Mouse (Mus musculus): ENCODE data around the gene Msh4. TPM values are rescaled to one million over a fixed set of nuclear protein-coding genes. Genes with fewer than 3 reads are reported as not detected.
"Not testable (repeated sequence)": the region's sequence is repeated elsewhere in the genome, so short reads cannot be mapped to it uniquely, and the experiment has no call there.

The Msh4 gene
- total and polyA plus RNA-seq, 3 experiments = 0.14 to 0.42 (median 0.16) TPM

DNA sequence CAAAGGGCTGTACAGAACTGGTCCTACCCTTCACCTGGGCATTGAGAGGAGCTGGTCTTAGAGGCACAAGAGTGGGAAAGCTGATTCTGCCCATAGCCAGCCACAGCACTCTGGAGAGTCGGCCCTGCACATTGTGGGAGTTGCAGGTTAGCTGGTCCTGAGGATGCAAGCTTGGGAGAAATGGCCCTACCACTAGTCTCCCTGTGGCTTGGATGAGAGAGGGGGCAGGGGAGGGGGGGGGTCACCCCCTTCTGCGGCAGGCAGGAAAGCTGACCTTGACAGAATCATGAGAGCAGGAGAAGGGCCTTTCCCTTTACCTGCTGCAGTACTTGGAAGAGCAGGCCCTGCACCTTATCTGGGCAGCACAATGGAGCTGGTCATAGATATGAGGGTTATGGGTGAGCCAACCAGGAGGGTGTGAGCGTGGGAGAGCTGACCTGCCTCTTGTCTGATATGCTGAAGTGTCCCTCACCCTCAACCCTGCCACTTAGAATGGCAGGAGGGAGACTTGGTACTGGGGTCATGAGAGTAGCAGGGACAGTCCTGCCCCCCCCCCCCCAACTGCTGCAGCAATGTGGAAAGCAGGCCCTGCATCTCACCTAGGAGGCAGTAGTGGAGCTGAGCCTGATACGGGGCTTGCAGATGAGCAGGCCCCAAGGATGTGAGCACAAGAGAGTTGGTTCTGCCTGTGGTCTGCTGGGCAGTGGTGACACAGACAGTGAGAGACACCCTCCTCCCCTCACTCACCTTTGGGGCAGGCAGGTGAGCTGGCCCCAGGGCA, 73.9 kb downstream of the Msh4 start:
- Histone ChIP-seq H3K27me3 (replicated peaks) (no peaks in the 10 kb centered on the region), H3K9me3 (replicated peaks; ENCODE audit: low read length) (no peaks in the 10 kb centered on the region), H3K4me1 (ENCODE audit: control insufficient read depth in 1 of 2, insufficient read depth in 2 of 2) (peaks cover 7 to 16% of the 10 kb centered on the region in 2 experiments), H3K4me3 (replicated peaks in 1 of 3; ENCODE audit: low read depth in 2 of 3, low read length in 2 of 3, poor library complexity in 1 of 3) (no peak overlapping the region), H3K36me3 (replicated peaks in 1 of 2; ENCODE audit: control insufficient read depth in 1 of 2, insufficient read depth in 1 of 2, low read length in 1 of 2) (no peaks in the 10 kb centered on the region), H3K79me2 (replicated peaks; ENCODE audit: control insufficient read depth, extremely low read depth, insufficient read depth, poor library complexity, severe bottlenecking) (no peaks in the 10 kb centered on the region), H3K4me2 (ENCODE audit: insufficient read depth, low read depth, poor library complexity, severe bottlenecking) (no peak overlapping the region), H3K27ac (ENCODE audit: insufficient read depth, low read depth) (no peak overlapping the region), H3K9ac (ENCODE audit: insufficient read depth, low read depth) (no peak overlapping the region)
- in situ Hi-C loops (cut with MboI; ENCODE audit: low pct_ligation_motif_present, low pct_unique_long_range_greater_than_20kb, low sequenced_read_pairs) (no loop called here), dilution Hi-C loops (cut with MboI; ENCODE audit: extremely low pct_ligation_motif_present, extremely low pct_unique_long_range_greater_than_20kb, low sequenced_read_pairs) (no loop called here)
- no peak for TF ChIP-seq TCF12 (IDR thresholded peaks at IDR 0.05; ENCODE audit: low read depth, low read length)
- TF ChIP-seq RCOR1 (conservative IDR thresholded peaks at IDR 0.05; ENCODE audit: low read depth, low read length) = no peak
- TF ChIP-seq ZKSCAN1 (IDR thresholded peaks at IDR 0.05; ENCODE audit: borderline replicate concordance, low read depth, low read length) = no peak
- no peak for TF ChIP-seq ELF1 (IDR thresholded peaks at IDR 0.05; ENCODE audit: low read depth, low read length)
- no peak for TF ChIP-seq CHD1 (IDR thresholded peaks at IDR 0.05; ENCODE audit: low read depth, low read length)
- TF ChIP-seq IRF4 (IDR thresholded peaks at IDR 0.05; ENCODE audit: low read depth, low read length) = no peak
- no peak for TF ChIP-seq MAZ (IDR thresholded peaks at IDR 0.05; ENCODE audit: low read depth, low read length)
- no peak for TF ChIP-seq BHLHE40 (IDR thresholded peaks at IDR 0.05; ENCODE audit: low read depth, low read length)
- no peak for TF ChIP-seq CHD2 (IDR thresholded peaks at IDR 0.05; ENCODE audit: low read length)
- TF ChIP-seq JUND (conservative IDR thresholded peaks at IDR 0.05; ENCODE audit: low read depth, low read length) = no peak
- no peak for TF ChIP-seq USF1 (IDR thresholded peaks at IDR 0.05; ENCODE audit: low read depth, low read length)
- no peak for TF ChIP-seq SIN3A (IDR thresholded peaks at IDR 0.05; ENCODE audit: low read length)
- TF ChIP-seq PAX5 (IDR thresholded peaks at IDR 0.05; ENCODE audit: low read length) = no peak
- no peak for DNase-seq (ENCODE audit: extremely low read depth)

GRCm38 (mm10) chr3:153831014-153831872, 74.7 kb downstream of the Msh4 start:
- Histone ChIP-seq H3K79me2 (replicated peaks; ENCODE audit: control insufficient read depth, extremely low read depth, insufficient read depth, poor library complexity, severe bottlenecking) (no peaks in the 10 kb centered on the region), H3K9ac (ENCODE audit: insufficient read depth, low read depth) (no peak overlapping the region), H3K9me3 (replicated peaks; ENCODE audit: low read length) (no peaks in the 10 kb centered on the region), H3K4me2 (ENCODE audit: insufficient read depth, low read depth, poor library complexity, severe bottlenecking) (0 out of 2 replicates have a peak overlapping the region, but pooled peaks have one; percentile 7), H3K4me1 (ENCODE audit: control insufficient read depth in 1 of 2, insufficient read depth in 2 of 2) (peaks cover 7 to 16% of the 10 kb centered on the region in 2 experiments), H3K36me3 (replicated peaks in 1 of 2; ENCODE audit: control insufficient read depth in 1 of 2, insufficient read depth in 1 of 2, low read length in 1 of 2) (no peaks in the 10 kb centered on the region), H3K27me3 (replicated peaks) (no peaks in the 10 kb centered on the region), H3K27ac (ENCODE audit: insufficient read depth, low read depth) (no peak overlapping the region), H3K4me3 (replicated peaks in 1 of 3; ENCODE audit: low read depth in 2 of 3, low read length in 2 of 3, poor library complexity in 1 of 3) (no peak overlapping the region)
- in situ Hi-C loops (cut with MboI; ENCODE audit: low pct_ligation_motif_present, low pct_unique_long_range_greater_than_20kb, low sequenced_read_pairs) = no loop called here
- DNase-seq (ENCODE audit: extremely low read depth) = peak; percentile 69
- dilution Hi-C loops (cut with MboI; ENCODE audit: extremely low pct_ligation_motif_present, extremely low pct_unique_long_range_greater_than_20kb, low sequenced_read_pairs) = no loop called here
- peak; percentile 38 for TF ChIP-seq MAX (IDR thresholded peaks at IDR 0.05; ENCODE audit: low read length)
- TF ChIP-seq IRF4 (IDR thresholded peaks at IDR 0.05; ENCODE audit: low read depth, low read length) = 0 out of 2 replicates have a peak, but pooled peaks have one; percentile 23
- TF ChIP-seq ETS1 (conservative IDR thresholded peaks at IDR 0.05; ENCODE audit: low read depth, low read length) = no peak
- no peak for TF ChIP-seq NRF1 (IDR thresholded peaks at IDR 0.05; ENCODE audit: low read depth, low read length)
- TF ChIP-seq GABPA (IDR thresholded peaks at IDR 0.05; ENCODE audit: insufficient replicate concordance, low read depth, low read length) = no peak
- TF ChIP-seq ELF1 (IDR thresholded peaks at IDR 0.05; ENCODE audit: low read depth, low read length) = 0 out of 2 replicates have a peak, but pooled peaks have one; percentile 26
- peak; percentile 64 for TF ChIP-seq SMC3 (IDR thresholded peaks at IDR 0.05; ENCODE audit: low read depth, low read length)
- peak; percentile 73 to 82 for TF ChIP-seq CTCF (conservative IDR thresholded peaks at IDR 0.05 in 1 of 2, IDR thresholded peaks at IDR 0.05 in 1 of 2; ENCODE audit: low read depth in 2 of 2, low read length in 2 of 2)
- peak; percentile 75 for TF ChIP-seq RAD21 (IDR thresholded peaks at IDR 0.05; ENCODE audit: low read depth, low read length)

- H3K36me3 ChIP-seq (replicated peaks in 1 of 2; ENCODE audit: control insufficient read depth in 1 of 2, insufficient read depth in 1 of 2, low read length in 1 of 2); H3K27ac ChIP-seq (ENCODE audit: insufficient read depth, low read depth); H3K9me3 ChIP-seq (replicated peaks; ENCODE audit: low read length); H3K9ac ChIP-seq (ENCODE audit: insufficient read depth, low read depth); H3K79me2 ChIP-seq (replicated peaks; ENCODE audit: control insufficient read depth, extremely low read depth, insufficient read depth, poor library complexity, severe bottlenecking); H3K4me3 ChIP-seq (replicated peaks in 1 of 3; ENCODE audit: low read depth in 2 of 3, low read length in 2 of 3, poor library complexity in 1 of 3); dilution Hi-C loops (cut with MboI; ENCODE audit: extremely low pct_ligation_motif_present, extremely low pct_unique_long_range_greater_than_20kb, low sequenced_read_pairs); DNase-seq (ENCODE audit: extremely low read depth); H3K4me2 ChIP-seq (ENCODE audit: insufficient read depth, low read depth, poor library complexity, severe bottlenecking); in situ Hi-C loops (cut with MboI; ENCODE audit: low pct_ligation_motif_present, low pct_unique_long_range_greater_than_20kb, low sequenced_read_pairs); H3K4me1 ChIP-seq (ENCODE audit: control insufficient read depth in 1 of 2, insufficient read depth in 2 of 2); H3K27me3 ChIP-seq (replicated peaks): not testable (repeated sequence)
Measured at GRCm38 (mm10) chr3:153829788-153830187, 76.2 kb downstream of the Msh4 start.
